Mouse (Mus musculus) urinary bladder, postnatal 14 days (tissue): ENCODE data around the gene Mss51.
A peak's percentile ranks its signal among the peaks of the same experiment; 100 is the strongest.

Experiments used
- DNase-seq: peaks from one replicate; pipeline ENCODE4 v3.0.0; 2021; ENCODE audit warnings: low spot score

Mss51 gene

DNA sequence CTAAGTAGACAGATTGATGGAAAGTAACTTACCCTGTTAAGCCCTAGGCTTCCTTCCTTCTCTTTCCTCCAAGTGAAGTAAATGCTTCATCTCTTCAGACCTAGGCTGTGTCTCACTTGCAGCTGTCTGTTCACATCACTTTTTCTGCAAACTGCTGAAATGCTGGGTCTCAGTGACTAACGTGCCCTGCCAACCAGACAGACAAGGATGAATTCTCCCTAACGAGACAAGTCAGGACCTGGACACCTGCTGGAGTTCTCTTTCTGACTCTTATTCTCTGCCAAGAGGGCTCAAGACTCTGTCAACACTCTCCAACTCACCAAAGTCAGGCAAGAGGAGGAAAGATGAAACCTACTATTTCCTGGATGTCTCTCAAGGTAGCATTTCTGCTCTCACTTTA lies at the start of gene Mss51:
Mss51 (minus strand) TSS at position 299 of the 400 bp plus-strand sequence.
- no peak for DNase-seq

- peak; percentile 79 for DNase-seq
Measured at GRCm38 (mm10) chr14:20546415-20546814, 49.7 kb upstream of the Mss51 start, which contains the start of gene Ppp3cb. Ppp3cb (minus strand) TSS chr14:20546573.

DNA sequence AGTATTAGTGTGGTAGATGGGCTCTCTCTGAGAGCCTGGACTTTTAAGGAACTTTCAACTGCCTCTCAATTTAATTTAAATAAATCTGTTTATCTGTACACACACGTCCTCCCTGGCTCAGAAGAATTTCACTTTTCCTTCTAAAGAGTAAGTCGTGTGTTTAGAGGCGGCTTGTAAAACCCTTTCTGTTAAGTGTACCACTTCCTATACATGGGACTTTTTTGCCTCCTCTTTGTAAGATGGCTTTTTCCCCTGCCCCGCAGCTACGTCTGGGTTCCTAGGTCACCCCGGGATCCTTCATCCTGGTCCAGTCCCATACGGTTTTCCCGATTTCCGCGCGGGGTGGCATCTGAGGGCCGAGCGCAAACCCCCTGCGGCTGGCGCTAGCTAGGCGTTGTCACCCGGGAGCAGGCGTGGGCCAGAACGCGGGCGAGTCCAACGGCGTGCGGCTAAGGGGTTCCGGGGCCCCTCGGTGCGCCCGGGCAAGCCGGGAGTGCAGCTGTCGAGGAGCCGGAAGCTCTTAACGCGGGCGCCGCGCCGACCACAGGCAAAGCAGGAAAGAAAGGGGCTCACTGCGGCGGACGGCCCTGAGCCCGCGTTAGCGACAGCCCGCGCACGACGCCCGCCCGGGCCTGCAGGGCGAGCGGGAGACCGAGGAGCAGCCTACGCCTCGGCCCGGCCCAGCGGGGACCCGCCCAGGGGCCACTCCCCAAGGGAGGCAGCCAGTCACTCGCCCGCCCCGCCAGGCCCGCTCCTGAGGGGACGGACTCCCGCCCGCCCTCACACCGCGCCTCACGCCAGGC lies 49.0 kb upstream of the Mss51 start:
- DNase-seq: peak; percentile 94

DNA sequence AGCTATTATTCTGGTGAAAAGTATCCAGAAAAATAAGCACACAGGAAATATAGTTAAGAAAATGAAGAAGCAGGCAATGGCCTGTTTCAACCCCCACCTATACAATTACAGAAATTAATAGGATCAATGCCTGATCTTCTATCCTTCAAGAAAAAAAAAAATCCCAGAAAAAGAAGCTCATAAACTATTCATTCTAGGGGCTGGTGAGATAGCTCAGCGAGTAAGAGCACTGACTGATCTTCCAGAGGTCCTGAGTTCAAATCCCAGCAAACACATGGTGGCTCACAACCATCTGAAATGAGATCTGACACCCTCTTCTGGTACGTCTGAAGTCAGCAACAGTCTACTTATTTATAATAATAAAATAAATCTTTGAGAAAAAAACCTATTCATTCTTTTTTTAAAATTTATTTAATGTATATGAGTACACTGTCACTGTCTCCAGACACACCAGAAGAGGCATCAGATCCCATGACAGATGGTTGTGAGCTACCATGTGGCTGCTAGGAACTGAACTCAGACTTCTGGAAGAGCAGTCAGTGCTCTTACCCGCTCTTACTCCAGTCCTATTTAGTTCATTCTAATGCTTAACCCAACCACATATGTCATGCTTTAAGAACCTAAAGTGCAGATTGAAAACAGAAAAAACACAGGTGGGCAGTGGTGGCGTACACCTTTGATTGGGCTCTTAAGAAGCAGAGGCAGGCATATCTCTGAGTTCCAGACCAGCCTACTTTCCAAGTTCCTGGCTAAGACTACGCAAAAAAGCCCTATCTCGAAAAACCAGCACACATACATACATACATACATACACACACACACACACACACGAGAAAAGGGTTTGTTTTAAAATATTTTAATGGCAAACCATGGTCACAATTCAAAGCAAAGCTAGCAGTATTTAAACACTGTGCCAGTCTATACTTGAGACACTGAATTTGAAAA lies 48.0 kb upstream of the Mss51 start:
- DNase-seq: no peak

DNA sequence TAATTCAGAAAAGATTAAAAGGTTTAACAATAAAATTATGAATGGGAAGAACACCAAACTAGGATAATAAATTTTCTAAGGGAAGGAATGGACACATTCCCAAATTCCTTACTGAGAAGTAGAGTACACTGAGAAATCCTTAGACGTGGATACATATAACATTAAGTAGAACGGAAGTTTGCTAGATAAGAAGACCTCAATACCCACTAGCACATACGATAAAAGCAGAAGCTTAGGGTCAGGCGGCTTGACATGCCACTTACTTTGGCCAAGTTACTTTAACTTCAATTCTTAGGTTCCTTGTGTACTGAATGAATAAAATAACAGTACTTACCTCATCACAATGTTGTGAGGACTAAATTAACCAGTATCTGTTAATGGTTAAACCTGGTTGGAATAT lies 32.9 kb upstream of the Mss51 start:
- no peak for DNase-seq

GRCm38 (mm10) chr14:20520179-20520578 lies 23.5 kb upstream of the Mss51 start:
- no peak for DNase-seq

- no peak for DNase-seq
Measured at GRCm38 (mm10) chr14:20508424-20508823, 11.7 kb upstream of the Mss51 start.

GRCm38 (mm10) chr14:20502966-20503365 lies 6.3 kb upstream of the Mss51 start:
- DNase-seq: no peak

GRCm38 (mm10) chr14:20499982-20500381 lies 3.3 kb upstream of the Mss51 start:
- no peak for DNase-seq

DNA sequence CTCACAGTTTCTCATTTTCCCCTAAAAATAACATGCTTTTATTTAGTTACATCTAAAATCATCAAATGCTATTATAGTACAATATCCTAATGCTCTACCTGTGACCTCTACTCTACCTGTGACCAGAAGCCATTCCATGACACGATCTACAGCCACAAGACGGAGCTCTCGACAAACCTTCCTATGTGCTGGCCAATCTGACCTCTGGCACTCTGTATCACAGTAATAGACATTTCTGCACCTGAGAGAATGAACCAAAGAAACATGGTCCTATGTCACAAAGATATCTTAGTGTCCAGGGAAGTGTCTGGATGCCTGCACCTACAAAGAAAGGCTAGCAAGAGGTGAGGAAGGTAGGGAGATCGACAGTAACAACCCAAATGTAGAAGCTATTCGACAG lies 10.7 kb downstream of the Mss51 start:
- DNase-seq: no peak

DNA sequence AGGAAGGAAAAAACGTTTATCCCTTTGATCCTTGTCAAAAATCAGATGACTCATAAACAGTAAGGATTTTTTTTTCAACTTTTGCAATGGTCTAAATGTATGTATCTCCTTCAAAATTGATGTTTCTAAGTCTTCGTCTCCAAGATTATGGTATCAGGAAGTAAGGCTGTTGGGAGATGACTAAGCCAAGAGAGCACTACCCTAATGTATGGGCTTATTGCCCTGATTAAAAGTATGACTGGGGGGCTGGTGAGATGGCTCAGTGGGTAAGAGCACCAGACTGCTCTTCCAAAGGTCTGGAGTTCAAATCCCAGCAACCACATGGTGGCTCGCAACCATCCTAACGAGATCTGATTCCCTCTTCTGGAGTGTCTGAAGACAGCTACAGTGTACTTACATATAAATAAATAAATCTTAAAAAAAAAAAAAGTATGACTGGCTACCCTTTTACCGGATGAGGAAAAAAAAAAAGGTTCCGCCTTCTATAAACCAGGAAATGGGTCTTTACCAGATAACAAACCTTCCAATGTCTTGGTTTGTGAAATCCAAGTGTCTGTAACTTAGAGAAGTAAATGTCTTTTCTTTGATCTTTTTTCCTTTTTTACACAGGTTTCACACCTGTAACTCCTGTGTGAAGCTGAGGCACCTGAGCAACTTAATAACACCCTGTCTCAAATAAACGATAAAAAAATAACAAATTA lies 14.5 kb downstream of the Mss51 start:
- no peak for DNase-seq

DNA sequence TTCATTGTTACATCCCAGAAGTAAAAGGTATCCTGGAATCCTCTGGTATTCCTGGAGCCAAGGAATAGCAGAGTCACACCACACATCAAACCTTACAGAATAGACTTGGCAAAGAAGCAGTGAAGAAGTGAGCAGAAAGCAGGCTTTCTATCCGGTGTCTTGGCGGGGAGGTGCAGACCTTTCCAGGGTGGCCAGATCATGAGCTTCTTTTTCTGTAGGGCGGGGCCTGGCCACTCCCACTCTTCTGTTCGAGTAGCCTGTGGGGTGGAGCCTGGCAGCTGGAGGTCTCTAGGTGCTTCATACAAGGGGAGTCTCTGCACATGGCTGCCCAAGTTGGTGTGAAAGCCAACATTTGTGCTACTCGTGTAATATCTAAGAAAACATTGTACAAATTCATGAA lies 15.5 kb downstream of the Mss51 start:
- no peak for DNase-seq

DNA sequence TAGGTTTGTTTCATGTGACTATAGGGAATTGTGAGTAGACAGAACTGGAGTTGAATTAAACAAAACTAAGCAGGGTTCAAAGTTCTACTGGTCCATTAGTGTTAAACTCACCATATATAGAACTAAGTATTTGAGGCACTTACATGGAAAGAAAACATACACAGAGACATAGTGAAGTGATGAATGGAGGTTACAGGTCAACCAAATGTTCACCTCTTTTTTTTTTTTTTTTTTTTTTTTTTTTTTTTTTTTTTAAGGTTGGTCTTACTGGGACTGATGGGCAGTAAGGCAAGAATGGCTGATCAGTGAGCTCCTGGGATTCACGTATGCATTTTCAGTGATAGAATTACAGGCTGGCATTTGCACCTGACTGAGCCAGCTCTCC lies 16.5 kb downstream of the Mss51 start:
- DNase-seq: no peak

GRCm38 (mm10) chr14:20479291-20480194 lies 17.2 kb downstream of the Mss51 start, which contains the start of gene Anxa7:
Anxa7 (minus strand) TSS chr14:20480133.
- peak; percentile 88 for DNase-seq

- DNase-seq: peak; percentile 58
Measured at GRCm38 (mm10) chr14:20478801-20479200, 17.9 kb downstream of the Mss51 start.

DNA sequence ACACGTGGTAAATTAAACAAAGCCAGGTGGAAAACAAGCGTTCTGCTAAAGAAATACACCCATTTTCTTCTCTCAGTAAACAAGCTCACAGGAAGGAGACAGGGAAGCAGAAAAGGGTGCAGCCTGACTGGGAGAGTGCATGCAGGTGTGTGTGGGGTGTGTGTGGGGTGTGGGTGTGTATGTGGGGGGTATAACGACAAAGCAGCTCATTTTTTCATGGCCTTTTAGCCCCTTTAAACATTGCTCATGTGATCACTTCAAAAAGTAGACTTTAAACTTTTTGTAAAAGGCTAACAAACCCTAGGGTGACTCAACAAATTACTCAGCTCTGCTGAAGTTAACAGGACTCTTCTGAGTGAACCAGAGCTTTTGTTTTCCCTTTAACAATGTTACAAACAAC lies 18.3 kb downstream of the Mss51 start:
- DNase-seq: no peak

DNA sequence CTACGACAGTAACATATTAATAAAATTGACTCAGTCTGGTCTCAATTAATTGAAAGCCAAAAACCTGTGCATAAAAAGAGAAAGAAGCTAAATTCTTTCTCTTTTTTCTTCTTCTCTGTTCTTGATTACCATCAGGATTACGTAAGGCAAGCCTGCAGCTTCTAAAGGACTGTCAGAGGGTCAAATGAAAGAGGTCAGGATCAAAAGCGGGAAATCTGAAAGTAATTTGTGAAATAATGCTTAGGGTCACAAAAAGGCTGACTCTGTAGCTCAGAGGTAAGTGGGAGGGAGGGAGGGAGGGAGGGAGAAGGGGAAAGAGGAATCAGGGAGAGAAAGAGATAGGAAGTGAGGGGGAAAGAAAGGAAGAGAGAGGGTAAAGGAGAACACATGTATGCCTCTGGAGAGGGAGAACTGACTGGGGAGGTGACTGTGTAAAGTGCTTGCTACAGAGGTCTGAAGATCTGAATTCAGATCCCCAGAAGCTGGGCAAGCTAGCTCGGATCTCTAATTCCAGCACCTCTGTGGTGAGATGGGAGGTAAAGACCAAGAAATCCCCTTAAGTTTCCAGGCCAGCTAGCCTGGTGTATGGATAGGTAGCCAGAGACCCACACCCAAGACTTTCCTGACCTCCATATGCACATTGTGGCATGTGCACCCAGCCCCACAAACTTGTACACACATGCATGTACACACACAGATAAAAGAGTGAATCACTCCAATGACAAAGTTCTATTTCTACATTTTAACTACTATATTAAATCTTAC lies 19.3 kb downstream of the Mss51 start:
- no peak for DNase-seq

DNA sequence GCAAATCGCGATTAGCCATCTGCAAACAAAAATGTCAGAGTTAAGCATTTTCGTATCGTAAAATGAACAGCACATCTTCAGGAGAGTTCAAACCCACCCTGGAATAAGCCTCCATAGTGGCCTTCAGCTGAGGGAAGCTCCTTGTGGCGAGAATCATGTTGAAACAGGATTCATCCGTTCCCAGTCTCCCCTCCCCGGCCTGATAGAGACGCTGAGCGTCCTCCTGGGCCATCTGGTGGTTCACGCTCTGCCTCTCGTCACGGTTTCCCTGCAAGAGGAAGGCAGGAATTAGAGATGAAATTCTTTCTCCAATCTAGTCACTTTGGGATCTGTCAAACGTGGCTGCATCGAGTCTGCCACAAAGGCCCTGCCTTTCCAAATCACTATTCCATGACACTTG lies 36.5 kb downstream of the Mss51 start:
- DNase-seq: no peak

DNA sequence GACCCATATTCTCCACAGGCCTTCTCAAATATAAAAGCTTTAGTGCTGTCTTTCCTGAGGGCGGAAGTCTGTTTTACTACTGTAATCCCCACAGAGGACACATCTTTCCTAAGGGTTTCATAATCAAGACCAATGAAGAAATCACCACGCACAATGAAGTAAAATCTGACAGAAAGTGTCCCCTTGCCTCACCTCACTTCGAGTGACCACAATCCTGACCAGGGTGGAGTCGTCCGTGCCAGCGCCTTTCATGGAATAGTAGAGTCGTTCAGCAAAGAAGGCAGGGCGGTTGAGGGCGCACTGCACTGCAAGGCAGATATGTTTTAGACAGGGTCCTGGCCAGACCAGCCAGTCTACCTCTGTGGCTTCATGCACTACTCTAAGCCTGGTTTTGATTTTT lies 38.3 kb downstream of the Mss51 start:
- DNase-seq: no peak

GRCm38 (mm10) chr14:20452929-20453328 lies 43.8 kb downstream of the Mss51 start:
- DNase-seq: no peak
